Mouse (Mus musculus) cortical plate, adult 2 months (tissue): ENCODE data around the gene Tomm40l.
A peak's percentile ranks its signal among the peaks of the same experiment; 100 is the strongest.

ENCODE experiments used
- CTCF ChIP-seq: fragments of 200-500 bp; IDR thresholded peaks from 2 replicates; pipeline ENCODE4 v1.5.1; 2011; ENCODE audit warnings: mild to moderate bottlenecking, control low read depth, low read length; ENCODE audit not compliant: insufficient read depth; ENCODE audit errors: extremely low read depth
- POLR2A ChIP-seq: fragments of 200-500 bp; IDR thresholded peaks from 2 replicates; pipeline ENCODE4 v1.6.1; 2011; ENCODE audit warnings: mild to moderate bottlenecking, low read length, control low read depth; ENCODE audit not compliant: insufficient read depth; ENCODE audit errors: extremely low read depth

- TF ChIP-seq CTCF: peak; percentile 71; the same call in 1 of the 2 replicates
- no peak for TF ChIP-seq POLR2A
Observed at GRCm38 (mm10) chr1:171256937-171257548, 34.7 kb upstream of the Tomm40l start.
